Mouse (Mus musculus) liver, embryonic 13.5 days (tissue): ENCODE measurements around the gene B9d1. TPM values are rescaled to one million over a fixed set of nuclear protein-coding genes. Genes with fewer than 3 reads are reported as not detected.

ENCODE experiments used
- ATAC-seq: fragments of 200-750 bp; cut with Nextera tagmentation; 2 replicates; pipeline ENCODE4 v1.8.0; 2017; ENCODE audit warnings: low read depth, mild to moderate bottlenecking, moderate number of reproducible peaks, moderate library complexity
- DNase-seq: peaks from one replicate; pipeline ENCODE4 v3.0.0; 2022
- H3K27ac ChIP-seq: fragments of 300-500 bp; sonication (generic); 2 replicates; pipeline ENCODE4 v1.5.1; 2015; ENCODE audit warnings: moderate library complexity, mild to moderate bottlenecking, inconsistent platforms
- H3K27me3 ChIP-seq: fragments of 300-500 bp; sonication (generic); 2 replicates; pipeline ENCODE4 v1.6.1; 2015; ENCODE audit warnings: mild to moderate bottlenecking, inconsistent platforms
- H3K36me3 ChIP-seq: fragments of 300-500 bp; sonication (generic); 2 replicates; pipeline ENCODE4 v1.6.1; 2015; ENCODE audit warnings: mild to moderate bottlenecking, inconsistent platforms
- H3K4me1 ChIP-seq: fragments of 300-500 bp; sonication (generic); replicated peaks from 2 replicates; pipeline ENCODE4 v1.6.1; 2015; ENCODE audit warnings: inconsistent platforms
- H3K4me2 ChIP-seq: fragments of 300-500 bp; sonication (generic); 2 replicates; pipeline ENCODE4 v1.6.1; 2015; ENCODE audit warnings: inconsistent platforms, mild to moderate bottlenecking, moderate library complexity
- H3K4me3 ChIP-seq: fragments of 300-500 bp; sonication (generic); replicated peaks from 2 replicates; pipeline ENCODE4 v1.5.1; 2015; ENCODE audit warnings: mild to moderate bottlenecking, inconsistent platforms
- H3K9ac ChIP-seq: fragments of 300-500 bp; sonication (generic); 2 replicates; pipeline ENCODE4 v1.6.1; 2015; ENCODE audit warnings: mild to moderate bottlenecking, inconsistent platforms
- H3K9me3 ChIP-seq: fragments of 300-500 bp; sonication (generic); replicated peaks from 2 replicates; pipeline ENCODE4 v1.6.1; 2016; ENCODE audit warnings: inconsistent platforms
- WGBS: fragments of 180-500 bp; shearing (Covaris S2); methylation state at CpG from one replicate; pipeline ENCODE4 v1.1.7; 2015; ENCODE audit not compliant: insufficient replicate concordance; 5-methylcytosine and 5-hydroxymethylcytosine counted together
- polyA plus RNA-seq: library from polyadenylated mRNA; unstranded; fragments of >200 nt; fragmentation: Nextera tagmentation; extraction: Ambion mirVana; gene quantifications from 2 replicates; pipeline ENCODE4 v1.2.1, GENCODE M21; 2015

Gene B9d1
- polyA plus RNA-seq, 1 experiment from 2014 or later, result 4.0 TPM

GRCm38 (mm10) chr11:61483226-61483845 lies 21.6 kb upstream of the B9d1 start:
- Histone ChIP-seq H3K4me2 (no peak overlapping the region), H3K27ac (no peak overlapping the region), H3K27me3 (no peaks in the 10 kb centered on the region), H3K4me1 (no peaks in the 10 kb centered on the region), H3K9me3 (no peaks in the 10 kb centered on the region), H3K9ac (no peak overlapping the region), H3K4me3 (no peak overlapping the region), H3K36me3 (peaks cover 3% of the 10 kb centered on the region; the same call in 1 of the 2 replicates)
- DNase-seq, result no peak
- no peak for ATAC-seq
- 78% methylated on average over 13 of the region's 13 CpGs for WGBS

GRCm38 (mm10) chr11:61484256-61484612 lies 20.7 kb upstream of the B9d1 start:
- DNase-seq, result no peak
- H3K27ac ChIP-seq, result no peak overlapping the region

GRCm38 (mm10) chr11:61484613-61485540 lies 20.1 kb upstream of the B9d1 start, which contains the start of gene Mfap4:
TSS of gene Mfap4 (plus strand) at chr11:61485431.
- 0 out of 2 replicates have a peak within 1 kb of the TSS, but pooled peaks have one; percentile 13 for H3K9ac ChIP-seq
- no peaks in the 10 kb centered on the region for H3K4me1 ChIP-seq
- no peak within 1 kb of the TSS for H3K27ac ChIP-seq
- no peak for ATAC-seq
- H3K4me2 ChIP-seq, result 0 out of 2 replicates have a peak within 1 kb of the TSS, but pooled peaks have one; percentile 2
- WGBS, result 50% methylated on average over 20 of the region's 20 CpGs
- H3K36me3 ChIP-seq, result peaks cover 17% of the 10 kb centered on the region
- no peak for DNase-seq
- H3K4me3 ChIP-seq, result no peak within 1 kb of the TSS
- no peaks in the 10 kb centered on the region for H3K27me3 ChIP-seq
- no peaks in the 10 kb centered on the region for H3K9me3 ChIP-seq

More at GRCm38 (mm10) chr11:61484256-61484612, 20.7 kb upstream of the B9d1 start:
- H3K9me3 ChIP-seq, result no peaks in the 10 kb centered on the region
- H3K36me3 ChIP-seq, result peaks cover 11% of the 10 kb centered on the region; the same call in 1 of the 2 replicates
- 41% methylated on average over 10 of the region's 10 CpGs for WGBS
- ATAC-seq, result no peak
- H3K9ac ChIP-seq, result no peak overlapping the region
- H3K4me2 ChIP-seq, result no peak overlapping the region
- no peak overlapping the region for H3K4me3 ChIP-seq
- no peaks in the 10 kb centered on the region for H3K4me1 ChIP-seq
- no peaks in the 10 kb centered on the region for H3K27me3 ChIP-seq

DNA sequence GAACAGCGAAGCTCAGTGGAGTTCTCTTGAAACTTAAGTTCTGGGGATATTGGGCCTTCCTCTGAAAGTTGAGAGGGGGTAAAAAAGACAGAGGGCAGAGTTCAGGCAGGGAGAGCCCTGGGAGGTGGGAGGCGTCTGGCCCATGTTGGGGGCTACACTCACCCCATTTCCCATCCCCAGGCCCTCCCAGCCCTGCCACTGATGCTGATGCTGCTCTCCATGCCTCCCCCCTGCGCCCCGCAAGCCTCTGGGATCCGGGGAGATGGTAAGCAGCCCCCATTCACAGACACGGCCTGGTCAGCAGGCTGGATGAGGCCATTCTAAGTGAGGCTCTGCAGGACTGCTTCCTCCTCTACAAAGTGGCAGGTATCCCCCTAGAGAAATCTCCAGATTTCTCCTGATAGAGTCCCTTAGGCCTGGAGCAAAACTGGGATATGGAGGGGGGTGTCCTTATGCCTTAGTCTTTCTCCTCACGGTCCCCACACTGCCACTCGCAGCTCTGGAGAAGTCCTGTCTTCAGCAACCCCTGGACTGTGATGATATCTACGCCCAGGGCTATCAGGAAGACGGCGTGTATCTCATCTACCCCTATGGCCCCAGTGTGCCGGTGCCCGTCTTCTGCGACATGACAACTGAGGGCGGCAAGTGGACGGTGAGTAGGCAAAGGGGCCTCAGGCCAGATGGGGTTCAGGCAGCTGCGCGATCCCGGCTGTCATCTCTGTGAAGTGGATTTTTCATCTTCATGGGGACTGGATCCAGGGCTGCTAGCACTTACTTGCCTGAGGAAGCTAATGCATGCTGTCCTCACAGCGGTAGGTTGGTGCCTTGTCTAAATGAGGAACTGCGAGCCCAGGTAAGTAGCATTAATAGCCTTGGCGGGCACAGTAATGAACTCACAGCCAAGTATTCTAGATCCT lies 19.1 kb upstream of the B9d1 start:
- WGBS, result 71% methylated on average over 22 of the region's 22 CpGs
- H3K9me3 ChIP-seq, result no peaks in the 10 kb centered on the region
- H3K4me2 ChIP-seq, result 0 out of 2 replicates have a peak overlapping the region, but pooled peaks have one; percentile 2
- H3K36me3 ChIP-seq, result peaks cover 26% of the 10 kb centered on the region
- DNase-seq (no peak), ATAC-seq (no peak)
- H3K4me1 ChIP-seq, result no peaks in the 10 kb centered on the region
- no peaks in the 10 kb centered on the region for H3K27me3 ChIP-seq
- H3K27ac ChIP-seq, result no peak overlapping the region
- 0 out of 2 replicates have a peak overlapping the region, but pooled peaks have one; percentile 13 for H3K9ac ChIP-seq
- no peak overlapping the region for H3K4me3 ChIP-seq

DNA sequence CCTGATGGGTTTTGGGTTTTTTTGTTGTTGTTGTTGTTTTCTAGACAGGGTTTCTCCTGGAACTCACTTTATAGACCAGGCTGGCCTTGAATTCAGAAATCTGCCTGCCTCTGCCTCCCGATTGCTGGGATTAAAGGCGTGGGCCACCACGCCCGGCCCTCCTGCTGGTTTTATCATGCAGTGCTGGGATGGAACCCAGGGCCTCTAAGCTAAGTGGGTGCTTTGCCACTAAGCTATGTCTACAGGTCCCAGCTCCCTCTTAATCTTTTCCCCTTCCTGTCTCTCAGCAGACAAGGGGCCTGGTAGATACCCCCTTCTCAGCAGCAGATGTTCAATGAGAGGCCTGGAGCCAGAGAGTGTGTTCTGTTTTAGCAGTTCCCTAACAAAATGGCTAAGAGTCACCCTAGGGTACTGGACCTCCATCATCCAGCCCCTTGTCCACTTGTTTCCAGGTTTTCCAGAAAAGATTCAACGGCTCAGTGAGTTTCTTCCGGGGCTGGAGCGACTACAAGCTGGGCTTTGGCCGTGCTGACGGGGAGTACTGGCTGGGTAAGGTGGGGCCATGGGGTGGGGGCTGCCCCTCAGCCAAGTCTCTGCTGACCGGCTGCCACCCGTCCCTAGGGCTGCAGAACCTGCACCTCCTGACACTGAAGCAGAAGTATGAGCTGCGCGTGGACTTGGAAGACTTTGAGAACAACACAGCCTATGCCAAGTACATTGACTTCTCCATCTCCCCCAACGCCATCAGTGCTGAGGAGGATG lies 18.3 kb upstream of the B9d1 start:
- 81% methylated on average over 14 of the region's 14 CpGs for WGBS
- H3K36me3 ChIP-seq, result peaks cover 35% of the 10 kb centered on the region
- H3K27me3 ChIP-seq, result no peaks in the 10 kb centered on the region
- no peak for DNase-seq
- H3K4me3 ChIP-seq, result no peak overlapping the region
- no peak overlapping the region for H3K4me2 ChIP-seq
- H3K9ac ChIP-seq, result no peak overlapping the region
- H3K4me1 ChIP-seq, result no peaks in the 10 kb centered on the region
- no peak overlapping the region for H3K27ac ChIP-seq
- no peaks in the 10 kb centered on the region for H3K9me3 ChIP-seq
- no peak for ATAC-seq

DNA sequence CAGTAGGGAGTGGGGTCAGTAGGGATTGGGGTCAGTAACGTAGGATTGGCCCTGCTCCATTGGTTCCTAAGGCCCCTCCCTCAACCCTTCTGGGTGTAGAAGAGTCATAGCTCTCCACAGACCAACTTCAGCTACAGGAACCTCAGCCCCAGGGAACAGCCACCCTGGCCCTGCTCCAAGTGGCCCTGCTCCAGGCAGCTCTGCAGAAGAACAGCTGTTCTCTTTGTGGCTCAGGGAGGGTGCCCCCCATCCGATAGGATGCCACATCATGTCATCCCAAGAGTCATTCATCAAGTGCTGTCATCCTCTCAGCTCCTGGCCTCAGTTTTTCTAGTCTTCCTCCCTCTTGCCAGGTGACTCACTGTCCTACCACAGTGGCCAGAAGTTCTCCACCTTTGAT lies 17.5 kb upstream of the B9d1 start:
- peaks cover 2% of the 10 kb centered on the region; the same call in 1 of the 2 replicates for H3K4me1 ChIP-seq
- no peak overlapping the region for H3K9ac ChIP-seq
- no peak for DNase-seq
- H3K9me3 ChIP-seq, result no peaks in the 10 kb centered on the region
- H3K4me2 ChIP-seq, result no peak overlapping the region
- 68% methylated on average over 2 of the region's 2 CpGs for WGBS
- no peak overlapping the region for H3K4me3 ChIP-seq
- no peaks in the 10 kb centered on the region for H3K27me3 ChIP-seq
- peaks cover 39% of the 10 kb centered on the region for H3K36me3 ChIP-seq
- no peak; the same call in 1 of the 2 replicates for ATAC-seq
- no peak overlapping the region for H3K27ac ChIP-seq

GRCm38 (mm10) chr11:61487936-61488335 lies 17.0 kb upstream of the B9d1 start:
- H3K27ac ChIP-seq, result no peak overlapping the region

DNA sequence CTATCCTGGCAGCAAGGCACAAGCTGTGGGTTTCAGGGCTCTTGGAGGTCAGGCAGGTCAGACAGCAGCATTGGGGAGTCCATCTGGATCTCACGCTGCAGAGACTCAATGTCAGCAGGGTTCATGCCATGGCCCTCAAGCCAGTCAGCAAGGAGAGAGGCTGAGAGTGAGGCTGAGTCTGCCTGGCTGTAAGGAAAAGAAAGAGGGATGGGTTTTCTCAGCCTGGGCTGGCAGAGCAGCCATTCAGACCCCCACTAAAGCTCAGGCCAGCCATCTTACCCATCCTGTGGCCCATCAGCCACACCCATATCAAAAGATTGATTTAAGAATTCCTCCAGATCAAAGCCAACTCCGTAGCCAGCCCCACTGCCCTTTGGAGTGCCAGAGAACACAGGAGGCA lies 15.9 kb upstream of the B9d1 start:
- peaks cover 39% of the 10 kb centered on the region for H3K36me3 ChIP-seq

More at GRCm38 (mm10) chr11:61487936-61488335, 17.0 kb upstream of the B9d1 start:
- no peak for ATAC-seq
- Histone ChIP-seq H3K36me3 (peaks cover 39% of the 10 kb centered on the region), H3K4me3 (no peak overlapping the region), H3K9ac (no peak overlapping the region), H3K9me3 (no peaks in the 10 kb centered on the region), H3K4me1 (peaks cover 7% of the 10 kb centered on the region), H3K4me2 (no peak overlapping the region), H3K27me3 (no peaks in the 10 kb centered on the region)
- 83% methylated on average over 7 of the region's 7 CpGs for WGBS
- DNase-seq, result no peak

DNA sequence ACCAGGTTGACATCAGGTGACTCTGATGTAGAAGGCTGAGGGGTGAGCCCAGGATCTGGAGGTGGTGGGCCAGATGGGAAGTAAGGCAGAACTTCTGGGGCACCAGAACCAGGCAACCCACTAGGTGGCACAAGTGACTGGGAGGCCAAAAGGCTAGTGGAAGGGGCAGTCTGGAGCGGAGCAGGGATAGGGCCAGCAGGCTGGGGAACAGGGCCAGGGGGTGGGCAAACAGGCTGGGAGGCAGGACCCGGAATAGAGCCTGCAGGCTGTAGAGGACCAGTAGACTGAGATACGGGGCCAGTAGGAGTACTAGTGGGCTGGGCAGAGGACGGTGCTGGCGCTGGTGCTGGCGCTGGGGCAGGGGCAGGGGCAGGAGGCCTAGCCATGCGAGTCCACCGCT lies 15.1 kb upstream of the B9d1 start:
- ATAC-seq (no peak), DNase-seq (no peak)
- no peak overlapping the region for H3K4me2 ChIP-seq
- H3K4me3 ChIP-seq, result no peak overlapping the region
- H3K9me3 ChIP-seq, result no peaks in the 10 kb centered on the region
- H3K4me1 ChIP-seq, result peaks cover 18% of the 10 kb centered on the region
- no peaks in the 10 kb centered on the region for H3K27me3 ChIP-seq
- no peak overlapping the region for H3K27ac ChIP-seq
- H3K9ac ChIP-seq, result no peak overlapping the region
- peaks cover 39% of the 10 kb centered on the region for H3K36me3 ChIP-seq
- 95% methylated on average over 8 of the region's 8 CpGs for WGBS

More for the DNA sequence above, 15.9 kb upstream of the B9d1 start:
- ATAC-seq, result no peak
- no peak overlapping the region for H3K27ac ChIP-seq
- H3K9ac ChIP-seq, result no peak overlapping the region
- DNase-seq, result no peak
- no peaks in the 10 kb centered on the region for H3K9me3 ChIP-seq
- no peak overlapping the region for H3K4me3 ChIP-seq
- 81% methylated on average over 2 of the region's 2 CpGs for WGBS
- no peak overlapping the region for H3K4me2 ChIP-seq
- H3K27me3 ChIP-seq, result no peaks in the 10 kb centered on the region
- peaks cover 15% of the 10 kb centered on the region for H3K4me1 ChIP-seq

- Histone ChIP-seq H3K4me1 (peaks cover 22% of the 10 kb centered on the region), H3K9me3 (no peaks in the 10 kb centered on the region), H3K4me2 (no peak overlapping the region), H3K36me3 (peaks cover 39% of the 10 kb centered on the region), H3K27me3 (no peaks in the 10 kb centered on the region), H3K27ac (no peak overlapping the region), H3K9ac (no peak overlapping the region), H3K4me3 (no peak overlapping the region)
- DNase-seq (no peak), ATAC-seq (no peak)
- 84% methylated on average over 22 of the region's 22 CpGs for WGBS
Measured at GRCm38 (mm10) chr11:61490944-61491520, 13.9 kb upstream of the B9d1 start.
